Mouse (Mus musculus) brain, adult 2 months (tissue): ENCODE data around the gene Fam229a.

Experiments used
- DNase-seq: peaks from one replicate; pipeline ENCODE4 v3.0.0; 2011; ENCODE audit warnings: low read depth, low spot score

The Fam229a gene

DNA sequence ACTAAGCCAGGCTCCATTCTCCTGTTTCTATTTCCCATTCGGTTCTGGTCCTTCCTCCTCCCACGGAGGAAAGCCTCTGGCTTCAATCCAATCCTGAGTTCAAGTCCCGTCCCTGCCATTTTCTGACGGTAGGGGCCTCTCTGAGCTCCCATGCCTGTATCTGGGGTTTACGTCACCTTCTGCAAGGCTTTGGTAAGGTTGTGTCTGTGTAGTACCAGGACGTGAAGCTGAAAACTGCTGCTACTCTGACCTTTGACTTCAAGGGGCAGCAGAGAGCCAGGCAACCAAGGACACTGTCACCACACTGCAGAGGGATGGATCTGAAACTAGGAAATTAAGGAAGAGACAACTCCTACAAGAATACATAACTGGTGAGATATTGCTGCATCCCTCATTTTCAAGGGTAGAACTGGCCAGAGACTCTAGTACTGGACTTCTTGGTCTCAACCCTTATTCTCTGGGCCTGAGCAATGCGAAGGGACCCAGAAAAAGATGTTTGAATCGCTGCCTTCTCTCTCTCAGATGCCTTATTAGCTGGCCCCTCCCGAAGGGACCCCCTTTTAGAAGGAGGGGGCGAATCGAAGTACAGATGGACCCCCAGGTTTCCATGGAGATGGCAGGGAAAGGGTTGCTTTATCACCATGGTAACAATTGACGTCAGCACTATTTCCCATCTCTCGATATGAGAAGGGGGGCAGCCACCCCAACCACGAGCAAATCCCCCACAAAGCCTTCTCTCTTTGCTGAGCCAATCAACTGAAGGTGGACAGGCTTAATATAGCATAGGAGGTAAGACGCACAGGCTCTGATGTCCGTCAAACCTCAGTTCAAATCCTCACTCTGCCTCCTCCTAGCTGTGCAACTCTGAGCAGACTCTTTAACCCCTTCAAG is 4.9 kb downstream of the Fam229a start:
- peak; percentile 81 for DNase-seq

DNA sequence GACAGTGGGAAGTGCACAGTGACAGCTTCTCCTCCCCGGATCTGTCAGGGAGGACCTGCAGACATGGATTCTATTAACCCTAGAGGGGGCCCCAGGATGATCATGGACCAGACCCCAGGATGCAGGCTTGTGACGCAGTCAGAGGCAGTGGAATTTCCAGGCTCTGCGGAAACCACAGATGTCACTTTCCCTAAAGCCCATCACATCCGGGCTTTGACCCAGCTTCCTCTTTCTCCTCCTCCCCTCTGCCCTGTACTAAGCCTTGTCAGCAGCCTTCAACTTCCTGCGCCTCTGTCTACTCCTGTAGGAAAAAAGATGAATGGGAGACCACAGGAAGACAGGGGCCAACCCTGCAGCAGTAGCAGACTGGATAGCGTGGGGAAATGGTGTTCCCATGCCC is 5.6 kb downstream of the Fam229a start:
- no peak for DNase-seq

DNA sequence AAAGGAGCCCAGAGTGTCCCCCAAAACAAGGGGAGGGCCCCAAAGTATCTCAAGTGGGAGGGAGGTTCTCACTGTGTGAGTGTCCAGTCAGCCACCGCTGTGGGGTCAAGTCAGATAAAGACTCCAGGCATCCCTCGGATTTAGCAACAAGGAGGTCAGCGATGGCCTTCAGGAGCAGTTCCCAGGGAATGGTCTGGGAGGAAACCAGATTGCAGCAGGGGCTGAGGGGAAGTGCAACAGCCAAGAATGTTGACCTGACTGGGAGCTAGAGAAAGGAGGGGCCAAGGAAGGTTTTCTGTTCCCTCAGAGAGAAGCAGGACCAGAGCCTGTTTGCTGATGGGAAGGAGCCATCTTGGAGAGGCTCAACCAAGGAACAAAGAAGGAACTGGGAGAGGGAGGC is 8.0 kb downstream of the Fam229a start:
- no peak for DNase-seq

DNA sequence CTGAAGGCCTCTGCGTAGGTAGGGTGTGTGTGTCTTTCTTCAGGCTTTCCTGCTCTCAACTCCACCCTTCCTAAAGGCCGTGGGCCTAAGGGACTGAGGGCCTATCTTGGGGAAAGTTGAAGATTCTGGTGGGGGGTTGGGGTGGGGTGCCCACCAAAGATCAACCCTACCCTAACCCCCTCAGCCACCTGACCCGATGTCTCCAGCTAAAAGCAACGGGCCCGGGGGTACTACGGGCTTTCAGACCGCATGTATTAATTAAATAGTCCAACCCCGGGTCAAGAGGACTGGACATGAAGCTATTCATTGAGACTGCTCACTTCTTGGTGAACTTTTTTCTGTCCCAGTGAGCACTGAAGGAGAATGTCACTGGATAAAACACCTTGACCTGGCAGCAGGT is 9.0 kb downstream of the Fam229a start:
- DNase-seq: no peak

GRCm38 (mm10) chr4:129500607-129501566 is 9.9 kb downstream of the Fam229a start:
- DNase-seq: peak; percentile 64

- DNase-seq: no peak
Observed at GRCm38 (mm10) chr4:129502327-129502888, 11.4 kb downstream of the Fam229a start.

- no peak for DNase-seq
Observed at GRCm38 (mm10) chr4:129502901-129503444, 12.0 kb downstream of the Fam229a start.

DNA sequence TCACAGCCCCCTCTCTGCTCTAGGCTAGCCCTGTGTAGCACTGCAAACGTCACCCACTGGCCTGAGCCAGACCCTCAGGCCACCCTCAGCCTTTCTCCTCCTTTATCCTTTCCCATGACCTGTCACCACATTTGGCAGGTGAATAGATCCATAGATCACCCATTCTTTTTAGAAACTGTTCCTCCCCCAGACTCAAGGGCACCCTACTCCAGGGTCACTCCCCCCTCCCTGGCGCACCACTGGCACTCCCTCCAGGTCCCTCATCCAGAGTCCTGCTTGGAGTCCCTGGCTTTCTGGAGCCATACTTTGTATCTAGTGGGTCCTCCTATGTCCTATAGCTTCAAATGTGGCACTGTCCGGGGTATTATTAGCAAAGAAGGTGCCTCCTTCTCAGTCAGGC is 14.5 kb downstream of the Fam229a start:
- no peak for DNase-seq

GRCm38 (mm10) chr4:129507434-129508236 is 16.6 kb downstream of the Fam229a start:
- DNase-seq: no peak

DNA sequence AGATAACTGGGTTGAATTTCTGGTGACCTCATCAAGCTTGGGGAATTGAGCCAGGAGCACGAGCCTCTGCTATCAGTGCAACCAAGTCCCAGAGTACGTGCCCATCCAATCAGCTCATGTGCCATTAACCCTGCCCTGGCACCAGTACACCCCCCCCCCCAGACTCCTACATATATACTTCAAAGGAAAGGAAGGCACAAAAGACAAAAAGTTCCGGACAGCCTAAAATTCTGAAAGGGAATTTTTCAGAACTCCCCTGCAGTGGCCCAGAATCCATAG is 17.2 kb downstream of the Fam229a start:
- no peak for DNase-seq

DNA sequence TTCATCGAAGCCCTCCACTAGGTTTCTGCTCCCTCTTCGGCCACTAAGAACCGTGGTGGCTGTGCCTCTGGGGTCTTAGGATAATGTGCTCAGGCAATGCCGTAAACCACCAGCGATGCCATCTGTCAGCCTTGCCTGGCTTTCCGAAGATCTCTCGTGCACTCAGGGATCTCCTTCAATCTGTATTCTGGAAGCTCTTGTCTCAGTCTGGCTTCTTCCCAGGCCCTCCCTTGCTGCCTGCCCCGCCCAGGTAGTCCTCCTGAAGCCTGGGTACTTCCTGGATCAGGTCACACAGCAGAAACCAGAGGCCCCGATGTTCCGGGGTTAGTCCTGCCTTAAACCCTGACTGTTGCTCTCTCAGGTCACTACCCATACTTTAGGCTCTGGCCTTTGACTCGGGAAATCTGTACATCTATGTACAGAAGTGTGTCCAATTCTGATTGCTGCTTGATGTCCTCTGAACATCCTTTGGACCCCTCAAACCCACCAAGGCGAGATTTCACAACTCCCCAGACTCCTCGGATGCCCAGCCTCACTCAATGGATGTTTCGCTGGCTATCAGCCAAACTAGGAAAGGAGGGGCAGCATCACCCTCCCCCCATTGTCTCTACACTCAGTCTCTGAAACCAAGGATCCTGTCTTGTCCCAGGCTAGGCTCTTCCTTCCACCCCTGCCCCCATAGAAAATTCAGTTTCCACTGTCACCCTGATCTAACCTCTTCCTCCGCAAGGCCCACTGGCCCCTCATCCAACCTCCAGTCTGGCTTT is 18.0 kb downstream of the Fam229a start:
- no peak for DNase-seq

DNA sequence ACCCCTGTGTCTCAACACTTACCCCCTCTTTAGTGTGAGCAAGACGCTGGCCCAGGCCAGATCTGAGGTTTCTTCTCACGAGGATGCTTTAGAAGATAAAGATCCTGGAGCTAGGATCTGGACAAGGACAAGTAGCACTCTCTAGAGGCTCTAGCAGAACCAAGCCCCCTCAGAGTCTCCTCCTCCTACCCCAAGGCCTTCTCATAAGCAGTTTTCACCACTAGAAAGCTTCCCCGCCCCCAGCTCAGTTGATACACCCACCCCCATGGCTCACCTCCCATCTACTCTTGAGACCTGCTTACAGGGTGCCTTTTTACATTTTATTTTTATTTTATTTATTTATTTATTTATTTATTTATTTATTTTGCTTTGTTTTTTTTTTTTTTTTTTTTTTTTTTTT is 18.7 kb downstream of the Fam229a start:
- no peak for DNase-seq

GRCm38 (mm10) chr4:129510723-129511412 is 19.9 kb downstream of the Fam229a start:
- no peak for DNase-seq

DNA sequence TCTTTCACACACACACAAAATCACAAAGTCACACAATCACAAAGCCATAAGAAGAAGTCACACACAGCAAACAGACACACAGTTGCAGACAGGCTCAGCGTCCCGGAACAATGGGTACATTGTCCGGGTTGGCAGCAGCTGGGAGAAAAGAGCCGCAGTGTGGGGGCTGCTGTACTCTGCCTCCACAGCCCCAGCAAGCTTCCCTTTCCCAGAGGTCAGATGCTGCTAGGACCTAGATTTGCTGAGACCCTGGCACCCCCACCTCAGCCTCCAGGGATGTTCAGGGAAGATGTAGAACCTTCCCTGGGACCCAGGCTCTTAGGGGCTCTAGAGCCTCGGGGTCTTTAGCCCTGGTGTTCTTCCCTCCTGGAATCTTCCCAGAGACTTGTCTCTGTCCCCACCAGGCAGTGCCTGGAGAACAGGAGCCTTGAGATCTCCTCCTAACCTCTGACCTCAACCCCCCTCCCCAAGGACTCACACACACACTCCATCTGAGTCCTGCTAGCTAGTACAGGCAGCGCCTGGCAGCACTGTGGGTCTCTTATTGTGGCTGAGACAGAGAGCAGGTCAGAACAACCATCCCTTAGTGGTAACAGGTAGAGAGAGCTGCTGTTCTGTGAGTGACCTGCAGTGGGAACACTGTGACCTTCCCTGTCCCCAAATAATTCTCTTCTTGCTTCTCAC is 20.6 kb downstream of the Fam229a start:
- peak; percentile 68 for DNase-seq

DNA sequence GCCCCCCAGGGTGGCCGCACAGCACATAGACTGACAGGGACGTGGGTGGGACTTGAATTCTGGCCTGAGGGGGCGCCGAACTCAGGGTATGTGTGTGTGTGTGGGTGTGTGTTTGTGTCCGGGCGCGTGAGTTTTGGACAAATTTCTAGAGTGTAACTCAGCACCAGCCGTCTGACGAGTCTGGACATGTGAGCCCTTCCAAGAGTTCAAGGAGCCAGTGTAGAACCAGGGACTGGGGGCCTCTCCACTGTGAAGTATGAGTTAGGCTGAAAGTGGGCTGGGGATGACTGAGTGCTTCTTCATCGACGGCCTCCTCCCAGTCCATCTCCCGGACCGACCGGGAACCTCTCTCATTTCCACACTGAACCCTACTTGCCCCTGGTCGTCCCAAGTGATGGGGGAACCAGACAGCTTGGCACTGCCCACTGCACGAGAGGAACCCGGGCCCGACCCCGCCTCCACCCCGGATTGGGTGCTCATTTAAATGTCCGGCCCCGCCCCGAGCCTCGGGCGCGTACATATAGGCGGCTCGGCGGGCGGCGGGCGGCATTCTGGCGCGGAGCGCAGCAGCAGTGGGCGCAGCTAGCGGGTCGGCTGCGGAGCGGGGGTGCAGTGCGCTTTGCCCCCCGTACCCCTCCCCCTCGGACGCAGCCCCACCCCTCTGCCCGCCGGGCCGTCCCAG is 22.2 kb downstream of the Fam229a start, which contains the start of gene Marcksl1:
Gene Marcksl1, plus strand, starts transcription at position 496 of the 682 bp plus-strand sequence.
- DNase-seq: peak; percentile 69

GRCm38 (mm10) chr4:129513891-129514290 is 22.9 kb downstream of the Fam229a start:
- no peak for DNase-seq

GRCm38 (mm10) chr4:129514300-129514898 is 23.4 kb downstream of the Fam229a start:
- DNase-seq: peak; percentile 39

DNA sequence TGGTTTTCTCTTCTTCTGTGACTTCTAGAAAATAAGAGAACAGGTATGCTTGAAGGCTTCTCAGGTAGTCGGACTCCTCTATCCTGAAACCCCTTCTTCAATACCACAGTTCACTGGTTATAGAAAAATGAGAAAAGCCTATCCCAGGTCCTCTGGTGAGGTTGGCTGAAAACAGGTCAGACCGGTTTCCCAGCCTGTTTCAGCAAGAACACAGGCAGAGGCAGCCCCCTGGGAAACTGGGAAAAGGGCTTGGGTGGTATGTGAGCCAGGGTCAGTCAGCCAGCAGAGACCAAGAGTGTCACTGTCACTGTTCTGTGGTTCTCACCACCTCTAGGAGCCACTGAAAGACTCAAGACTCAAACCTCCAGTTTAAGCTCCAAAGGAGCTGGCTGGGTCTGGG is 25.9 kb downstream of the Fam229a start:
- no peak for DNase-seq
